Mouse (Mus musculus): Measurements from ENCODE around the gene Tnfrsf1a. TPM values are rescaled to one million over a fixed set of nuclear protein-coding genes. Genes with fewer than 3 reads are reported as not detected.

Tnfrsf1a gene
- total RNA-seq, 2 experiments from 2014 or later, result 73.7 to 77.8 TPM

DNA sequence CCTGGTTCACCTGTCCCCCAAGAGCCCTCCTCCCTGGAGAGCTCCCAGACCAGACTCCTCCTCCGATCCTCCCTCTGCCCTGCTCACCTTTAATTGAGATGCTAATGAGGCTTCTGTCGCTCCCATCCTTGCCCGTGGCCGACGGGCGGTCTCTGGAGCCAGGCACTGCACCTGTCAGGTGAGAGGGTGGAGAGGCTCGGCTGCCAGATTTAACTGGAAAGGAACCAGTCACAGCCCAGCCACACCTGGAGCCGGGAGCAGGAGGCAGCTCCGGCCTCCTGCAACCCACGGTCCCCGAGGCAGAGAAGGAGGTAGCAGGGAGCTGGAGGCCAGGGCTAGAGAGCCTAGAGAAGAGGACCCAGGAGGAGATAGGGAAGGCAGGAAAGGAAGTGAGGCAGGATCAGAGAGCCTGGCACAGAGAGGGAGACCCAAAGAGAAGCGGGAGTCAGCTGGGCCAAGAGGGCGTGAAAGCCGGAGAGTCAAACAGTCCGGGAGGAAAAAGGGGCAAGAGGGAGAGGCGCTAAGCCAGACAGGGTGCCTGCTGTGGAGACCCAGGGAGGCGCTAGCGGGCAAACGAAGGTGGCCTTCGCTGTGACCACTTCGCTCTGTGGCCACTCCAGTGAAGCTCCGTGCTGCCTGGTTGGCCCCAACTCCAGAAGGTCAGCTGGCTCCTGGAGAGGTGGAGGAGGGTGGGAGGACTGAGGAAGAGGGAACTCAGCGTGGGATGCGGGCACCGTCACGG, 27.9 kb upstream of the Tnfrsf1a start:
- DNase-seq, result no peak
- intact Hi-C loops (cut with DNase I), result no loop called here

GRCm38 (mm10) chr6:125322794-125323193, 26.4 kb upstream of the Tnfrsf1a start:
- DNase-seq, result no peak
- intact Hi-C loops (cut with DNase I), result no loop called here

GRCm38 (mm10) chr6:125323547-125323946, 25.6 kb upstream of the Tnfrsf1a start:
- DNase-seq, result no peak
- intact Hi-C loops (cut with DNase I), result no loop called here

GRCm38 (mm10) chr6:125325337-125325736, 23.8 kb upstream of the Tnfrsf1a start:
- no peak for DNase-seq
- intact Hi-C loops (cut with DNase I), result no loop called here

- peak; percentile 46 to 63 for DNase-seq
- intact Hi-C loops (cut with DNase I), result loop anchor here (2.0 kb wide), 1 partner anchor 35 kb away; no protein-coding TSS in a partner anchor
These were observed 20.9 kb upstream of the Tnfrsf1a start for GRCm38 (mm10) chr6:125328243-125328642.

DNA sequence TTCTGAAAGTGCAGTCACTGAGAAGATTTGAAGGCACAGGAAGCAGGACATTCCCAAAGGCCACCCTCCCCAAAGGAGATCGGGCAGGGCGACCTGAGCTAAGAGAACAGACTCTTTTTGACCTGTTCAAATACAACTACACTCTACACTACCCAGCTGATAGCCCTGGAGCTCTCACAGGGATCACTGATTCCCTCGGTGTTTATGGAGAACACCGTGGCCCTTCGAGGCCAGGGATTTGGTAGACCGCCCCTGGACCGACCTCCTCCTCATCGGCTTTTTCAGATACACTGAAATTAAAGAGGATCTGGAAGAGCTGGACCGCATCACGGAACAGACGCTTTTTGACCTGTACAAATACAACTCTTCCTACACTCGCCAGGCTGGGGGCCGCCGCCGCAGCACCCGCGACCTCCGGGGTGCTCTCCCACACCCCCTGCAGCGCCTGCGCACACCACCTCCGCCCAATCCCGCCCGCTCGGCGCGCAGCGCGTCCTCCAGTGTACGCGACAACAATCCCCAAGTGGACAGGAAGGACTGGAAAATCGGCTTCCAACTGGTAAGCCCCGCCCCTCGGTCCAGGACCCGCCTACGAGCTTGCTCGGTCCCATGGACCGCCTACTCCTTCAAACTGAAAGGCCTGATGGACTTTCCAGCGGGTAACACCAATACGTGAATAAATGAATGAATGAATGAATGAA, 18.4 kb upstream of the Tnfrsf1a start:
- peak; percentile 94 for DNase-seq
- intact Hi-C loops (cut with DNase I), result loop anchor here (2.0 kb wide), 1 partner anchor 24 kb away; no protein-coding TSS in a partner anchor

GRCm38 (mm10) chr6:125333112-125333899, 15.9 kb upstream of the Tnfrsf1a start:
- DNase-seq, result no peak
- intact Hi-C loops (cut with DNase I), result no loop called here

DNA sequence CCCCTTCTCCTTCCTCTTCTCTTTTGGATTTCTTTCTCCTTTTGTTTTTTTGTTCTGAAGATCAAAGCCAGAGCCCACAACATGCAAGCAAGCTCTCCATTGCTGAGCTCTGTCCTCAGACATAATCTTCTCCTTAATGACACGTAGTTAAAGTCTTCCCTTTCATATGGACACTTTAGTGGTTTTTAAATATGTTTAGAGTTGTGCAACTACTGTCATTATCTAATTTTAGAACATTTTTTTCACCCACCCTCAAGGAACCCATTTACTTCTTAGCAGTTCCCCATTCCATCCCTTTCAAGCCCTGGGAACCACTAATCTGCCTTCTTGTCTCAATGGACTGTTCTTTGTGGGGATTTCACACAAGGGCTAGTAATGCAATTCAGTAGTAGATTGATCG, 14.8 kb upstream of the Tnfrsf1a start:
- DNase-seq, result no peak
- intact Hi-C loops (cut with DNase I), result no loop called here

DNA sequence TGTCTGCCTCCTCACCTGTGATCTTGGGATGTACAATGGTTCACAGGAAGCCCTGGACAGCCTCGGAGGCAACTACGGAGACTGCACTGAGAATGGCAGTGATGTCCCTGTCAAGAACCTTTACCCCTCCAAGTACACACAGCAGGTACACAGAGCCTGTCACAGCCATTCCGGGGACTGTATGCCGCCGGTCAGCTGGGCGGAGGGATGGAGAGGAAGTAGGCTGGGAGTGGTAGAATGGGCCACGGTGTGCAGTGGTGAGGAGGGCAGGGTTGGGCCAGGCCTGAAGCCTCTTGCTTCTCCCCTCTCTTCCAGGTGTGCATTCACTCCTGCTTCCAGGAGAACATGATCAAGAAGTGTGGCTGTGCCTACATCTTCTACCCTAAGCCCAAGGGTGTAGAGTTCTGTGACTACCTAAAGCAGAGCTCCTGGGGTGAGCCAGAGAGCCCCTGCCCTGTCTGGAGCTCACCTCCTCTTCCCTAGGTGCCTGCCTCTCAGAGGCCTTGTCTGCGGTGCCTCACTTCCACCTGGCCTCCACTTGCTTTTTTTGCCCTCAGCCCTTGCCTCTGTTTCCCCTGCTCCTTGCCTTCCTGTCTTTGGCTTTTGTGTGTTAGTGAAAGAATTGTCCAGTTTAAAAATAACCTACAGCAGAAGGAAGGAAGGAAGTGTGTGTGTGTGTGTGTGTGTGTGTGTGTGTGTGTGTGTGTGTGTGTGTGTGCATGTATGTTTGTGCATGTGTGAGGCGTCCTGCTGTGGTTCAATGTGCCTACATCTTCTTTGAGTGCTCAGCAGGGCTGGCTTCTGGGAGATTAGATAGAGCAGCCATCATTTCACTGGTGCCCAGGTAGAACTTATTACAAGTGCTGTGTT, 10.1 kb upstream of the Tnfrsf1a start:
- intact Hi-C loops (cut with DNase I), result no loop called here
- no peak for DNase-seq

- intact Hi-C loops (cut with DNase I), result no loop called here
- DNase-seq, result no peak
These were observed 8.9 kb upstream of the Tnfrsf1a start for GRCm38 (mm10) chr6:125340244-125340643.

DNA sequence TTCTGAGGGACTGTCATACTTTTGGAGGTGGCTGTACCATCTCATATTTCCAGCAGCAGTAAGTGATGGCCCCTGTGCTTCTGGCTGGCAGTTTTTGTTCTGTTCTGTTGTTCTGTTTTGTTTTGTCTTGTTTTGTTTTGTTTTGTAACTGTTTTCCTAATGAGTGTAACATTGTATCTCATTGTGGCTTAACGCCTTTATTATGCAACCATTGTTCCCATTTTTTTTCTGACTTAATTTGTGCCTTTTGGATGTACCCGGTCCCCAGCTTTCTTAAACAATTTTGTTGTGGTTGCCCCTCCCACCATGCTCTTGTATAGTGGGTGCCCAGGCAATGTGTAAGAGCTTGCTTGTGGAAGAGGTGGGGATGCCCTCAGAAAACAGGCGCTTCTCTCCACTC, 7.0 kb upstream of the Tnfrsf1a start:
- intact Hi-C loops (cut with DNase I), result no loop called here
- no peak for DNase-seq

GRCm38 (mm10) chr6:125344084-125344483, 5.1 kb upstream of the Tnfrsf1a start:
- DNase-seq, result peak; percentile 61 to 63

GRCm38 (mm10) chr6:125344866-125345265, 4.3 kb upstream of the Tnfrsf1a start:
- DNase-seq, result no peak
- intact Hi-C loops (cut with DNase I), result no loop called here

More at GRCm38 (mm10) chr6:125344084-125344483, 5.1 kb upstream of the Tnfrsf1a start:
- intact Hi-C loops (cut with DNase I), result no loop called here

DNA sequence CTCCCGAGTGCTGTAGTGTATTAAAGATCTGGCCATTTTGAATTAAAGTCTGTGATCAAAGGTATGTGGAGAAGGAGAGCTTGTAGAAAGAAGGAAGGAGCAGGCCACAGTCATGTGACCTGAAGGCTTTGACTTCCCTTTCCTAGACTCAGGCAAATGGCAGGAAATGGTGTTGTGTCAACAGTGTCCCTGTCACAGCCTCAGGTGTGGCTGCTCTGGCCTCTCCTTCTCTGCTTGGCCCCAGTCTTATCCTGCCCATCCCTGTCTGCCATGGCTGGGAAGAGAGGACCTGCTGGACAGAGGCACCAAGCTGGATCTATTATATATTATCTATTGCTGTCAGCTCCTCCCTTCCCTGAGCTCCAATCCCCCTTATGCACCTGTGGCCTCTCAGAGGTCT, 3.5 kb upstream of the Tnfrsf1a start:
- DNase-seq, result no peak
- intact Hi-C loops (cut with DNase I), result no loop called here

DNA sequence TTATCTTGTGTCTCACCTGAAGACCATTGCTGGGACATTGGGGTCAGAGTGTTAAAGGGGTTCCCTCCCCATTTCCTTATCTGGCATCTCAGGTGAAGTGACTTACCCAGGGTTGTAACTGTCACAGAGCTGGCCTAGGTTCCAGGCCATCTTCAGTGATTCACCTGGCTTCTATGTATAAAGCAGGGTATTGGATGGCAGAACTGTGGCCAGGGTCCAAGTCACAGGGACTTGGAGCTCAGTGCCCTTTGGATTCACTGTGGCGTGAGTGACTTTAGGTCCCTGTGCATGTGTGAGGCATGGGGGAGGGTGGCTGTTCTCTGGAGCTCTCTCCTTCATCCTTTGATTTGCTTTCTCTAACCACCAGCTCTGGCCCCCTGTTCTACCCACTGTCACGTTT, 3.1 kb upstream of the Tnfrsf1a start:
- intact Hi-C loops (cut with DNase I), result no loop called here
- no peak for DNase-seq

DNA sequence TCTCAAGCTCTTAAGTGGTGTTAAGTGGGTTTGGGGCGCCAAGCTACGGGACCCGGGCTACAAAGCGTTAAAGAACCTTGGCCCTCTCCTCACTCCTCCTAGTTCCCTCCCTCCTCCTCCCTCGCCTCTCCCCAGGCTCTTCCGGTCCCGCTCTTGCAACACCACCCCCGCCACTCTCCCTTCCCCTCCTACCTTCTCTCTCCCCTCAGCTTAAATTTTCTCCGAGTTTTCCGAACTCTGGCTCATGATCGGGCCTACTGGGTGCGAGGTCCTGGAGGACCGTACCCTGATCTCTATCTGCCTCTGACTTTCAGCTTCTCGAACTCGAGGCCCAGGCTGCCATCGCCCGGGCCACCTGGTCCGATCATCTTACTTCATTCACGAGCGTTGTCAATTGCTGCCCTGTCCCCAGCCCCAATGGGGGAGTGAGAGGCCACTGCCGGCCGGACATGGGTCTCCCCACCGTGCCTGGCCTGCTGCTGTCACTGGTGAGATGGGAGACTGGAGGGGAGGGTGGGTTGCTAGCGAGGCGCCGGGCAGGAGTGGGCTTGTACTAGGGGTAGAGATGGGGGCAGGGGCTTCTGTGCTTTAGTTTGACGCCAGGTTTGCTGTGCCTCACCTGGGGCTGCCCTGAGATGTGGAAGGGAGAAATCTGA, 541 bp downstream of the Tnfrsf1a start:
- intact Hi-C loops (cut with DNase I), result loop anchor here (2.0 to 5.0 kb wide), 2 partner anchors 37 to 202 kb away; partner anchors contain the start of genes Iffo1 and Ltbr

GRCm38 (mm10) chr6:125350231-125350994, 1.3 kb downstream of the Tnfrsf1a start:
- intact Hi-C loops (cut with DNase I), result loop anchor here (5.0 kb wide), 1 partner anchor 203 kb away; the partner anchor contains the start of gene Iffo1
- DNase-seq, result peak; percentile 54 to 68

More for the DNA sequence above, 541 bp downstream of the Tnfrsf1a start:
- DNase-seq, result peak; percentile 77

- intact Hi-C loops (cut with DNase I), result loop anchor here (5.0 kb wide), 1 partner anchor 204 kb away; the partner anchor contains the start of gene Iffo1
- no peak for DNase-seq
These were observed 1.8 kb downstream of the Tnfrsf1a start for GRCm38 (mm10) chr6:125350995-125351324.
